Mouse (Mus musculus) adrenal gland, adult 8-10 months (tissue): ENCODE measurements around the gene Hoxa13. TPM values are rescaled to one million over a fixed set of nuclear protein-coding genes. Genes with fewer than 3 reads are reported as not detected.

ENCODE experiments used
- DNase-seq: peaks from one replicate; pipeline ENCODE4 v3.0.0; 2022
- total RNA-seq, 4 experiments: library from RNA; stranded (reverse); gene quantifications; 2 replicates each; pipeline ENCODE4 v1.2.4; 2022

Hoxa13 gene
- not detected for total RNA-seq

DNA sequence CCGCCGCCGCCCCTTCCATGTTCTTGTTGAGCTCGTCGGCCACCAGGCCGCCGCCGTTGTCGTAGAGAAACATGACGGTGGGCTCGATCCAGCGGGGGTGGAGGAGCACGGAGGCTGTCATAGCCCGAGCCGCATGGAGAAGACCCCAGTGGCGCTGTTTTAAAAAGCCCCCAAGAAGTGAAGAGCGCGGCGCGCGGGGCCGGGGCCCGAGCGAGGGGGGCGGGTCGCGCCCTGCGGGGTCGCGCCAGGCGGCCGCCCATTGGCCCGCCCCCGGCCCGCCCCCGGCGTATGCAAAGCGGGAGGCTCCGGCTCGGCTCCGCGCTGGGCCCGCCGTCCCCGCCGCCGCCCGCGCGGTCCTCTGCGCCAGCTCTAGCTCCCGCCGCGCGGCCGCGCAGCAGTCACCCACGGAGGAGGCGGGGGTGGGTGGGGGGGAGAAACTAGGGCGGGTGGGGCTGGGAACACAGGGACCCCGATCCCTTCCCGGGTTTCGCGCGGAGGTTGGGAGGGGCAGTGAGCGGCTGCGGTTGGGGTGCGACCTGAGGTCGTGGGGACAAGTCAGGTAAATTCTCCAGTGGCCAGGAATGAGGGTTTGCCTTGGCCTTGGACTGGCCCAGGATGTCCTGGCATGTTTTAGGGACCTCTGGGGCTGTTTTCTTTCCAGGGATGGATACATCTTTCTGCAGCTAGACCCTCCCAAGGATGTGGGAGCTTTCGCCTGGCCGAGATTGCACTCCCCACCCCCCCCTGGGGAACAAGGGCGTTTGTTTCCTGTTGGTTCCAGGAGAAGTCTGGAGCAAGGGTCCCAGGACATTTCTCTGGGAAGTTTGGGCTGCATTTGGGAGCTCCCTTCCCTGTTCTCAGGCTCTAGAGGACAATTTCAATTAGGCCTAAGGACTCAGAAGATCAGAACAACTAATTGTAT lies at the start of gene Hoxa13:
Gene Hoxa13 (minus strand): TSS at position 227 of the 922 bp plus-strand sequence.
- no peak for DNase-seq

DNA sequence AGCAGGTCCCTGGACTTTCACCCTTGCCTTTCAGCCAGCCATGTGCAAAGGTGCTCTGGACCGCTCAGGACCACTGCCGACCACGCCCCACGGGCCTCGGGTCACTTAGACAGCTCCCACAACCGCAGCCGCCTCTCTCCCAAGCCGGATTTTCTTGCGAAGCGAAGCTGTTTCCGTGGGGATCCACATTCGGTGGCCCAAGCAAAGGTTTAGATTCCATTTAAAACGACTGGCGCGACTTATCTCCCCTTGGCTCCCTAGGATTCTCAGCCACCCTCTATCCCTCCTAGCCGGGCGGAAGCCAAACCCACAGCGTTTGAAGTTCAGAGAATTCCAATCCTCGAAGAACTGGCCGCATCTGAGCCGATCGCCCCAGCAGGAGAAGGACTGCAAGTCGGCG lies 49.7 kb upstream of the Hoxa13 start:
- no peak for DNase-seq

DNA sequence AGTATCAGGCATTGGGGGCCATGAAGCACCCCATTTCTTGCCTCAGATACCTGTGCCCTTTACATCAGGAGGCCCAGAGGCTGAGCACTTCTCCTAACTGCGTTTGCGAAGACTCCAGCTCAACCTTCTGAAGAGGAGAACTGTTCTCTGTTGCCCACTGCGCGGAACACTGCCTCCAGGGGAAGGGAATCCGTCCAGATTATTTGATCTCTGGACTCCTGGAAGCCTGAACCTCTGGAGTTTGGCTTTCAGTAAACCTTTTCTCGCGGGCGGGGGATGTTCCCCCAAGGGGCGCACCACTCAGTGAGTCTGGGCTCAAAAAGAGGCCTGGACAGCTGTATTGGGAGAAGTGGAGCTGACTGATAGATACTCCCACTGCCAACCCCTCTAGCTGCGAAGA lies 49.1 kb upstream of the Hoxa13 start:
- no peak for DNase-seq

DNA sequence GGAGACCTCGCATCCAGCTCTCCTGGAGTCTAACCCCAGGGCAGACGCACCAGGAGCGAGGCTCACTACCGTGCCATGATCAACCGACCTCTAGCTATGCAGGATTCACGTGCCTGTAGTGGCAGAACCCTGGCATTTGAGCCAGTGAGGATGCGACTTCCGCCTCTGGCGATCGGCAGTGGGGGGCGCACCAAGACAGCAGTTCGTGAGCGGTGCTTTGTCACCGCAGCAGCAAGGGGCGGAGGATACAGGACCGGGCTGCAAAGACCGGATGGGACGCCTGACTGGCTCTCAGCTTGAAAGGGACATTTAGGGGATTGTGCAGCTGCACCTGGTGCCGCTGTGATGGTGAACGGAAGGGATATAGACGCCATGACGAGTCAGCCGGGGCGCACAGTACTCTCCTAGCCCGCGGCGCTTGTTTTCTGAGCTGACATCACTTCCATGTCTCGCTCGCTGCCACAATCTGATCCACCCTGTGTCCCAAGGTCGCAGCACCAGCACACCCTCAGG lies 45.3 kb upstream of the Hoxa13 start:
- DNase-seq: peak; percentile 55

DNA sequence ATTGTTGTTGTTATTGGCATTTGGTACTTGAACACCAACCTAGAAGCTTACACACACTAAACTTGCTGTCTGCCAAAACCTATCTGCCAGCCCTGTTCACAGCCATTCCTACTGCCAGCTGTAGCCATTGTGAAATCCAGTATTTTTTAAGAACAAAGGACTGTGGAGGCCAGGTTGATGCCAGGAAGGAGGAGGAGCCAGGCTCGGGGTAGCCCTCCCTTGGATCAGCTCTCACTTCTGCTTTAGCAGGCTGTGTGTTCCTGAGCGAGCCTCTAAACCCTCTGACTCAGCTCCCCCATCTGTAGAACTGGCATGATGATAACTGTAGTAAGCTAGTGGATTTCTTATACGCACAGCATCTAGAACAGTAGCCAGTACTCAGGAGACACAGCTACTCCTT lies 42.7 kb upstream of the Hoxa13 start:
- no peak for DNase-seq

DNA sequence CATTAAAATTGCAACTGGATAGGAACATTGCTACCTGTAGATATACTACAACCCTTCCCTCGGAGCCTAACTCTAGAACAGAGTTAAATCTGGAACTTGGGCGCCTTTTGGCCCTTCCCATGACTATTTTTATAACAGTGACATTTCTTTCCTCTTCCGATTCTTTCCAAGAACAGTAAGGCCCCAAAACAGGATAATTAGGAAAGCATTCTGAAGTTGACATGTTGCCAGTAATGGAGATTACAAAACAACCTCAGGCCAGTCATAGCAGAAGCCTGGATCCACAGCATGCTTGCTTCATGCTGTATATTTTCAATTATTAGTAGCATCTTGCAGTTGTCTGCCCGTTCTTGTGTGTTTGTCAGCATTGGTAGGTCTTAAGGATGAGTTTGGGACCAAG lies 40.1 kb upstream of the Hoxa13 start:
- DNase-seq: no peak

DNA sequence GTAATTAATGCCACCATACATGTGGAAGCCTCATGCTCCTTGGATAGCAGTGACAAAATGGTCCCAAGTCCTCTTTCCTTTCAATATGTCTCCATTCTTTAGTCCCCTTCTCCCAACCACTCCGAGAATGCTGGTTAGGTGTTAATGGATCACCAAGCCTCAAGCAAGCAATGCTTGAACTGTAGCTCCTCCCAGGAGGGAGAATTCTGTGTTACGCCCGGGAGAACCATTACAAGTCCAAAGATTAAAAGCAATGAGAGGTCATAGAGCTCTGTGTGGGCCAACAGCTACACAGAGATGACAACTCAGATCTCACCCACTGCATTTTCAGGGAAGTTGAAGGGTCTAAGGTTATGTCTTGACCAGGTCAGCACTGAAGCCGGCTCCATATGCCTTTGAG lies 37.8 kb upstream of the Hoxa13 start:
- no peak for DNase-seq

DNA sequence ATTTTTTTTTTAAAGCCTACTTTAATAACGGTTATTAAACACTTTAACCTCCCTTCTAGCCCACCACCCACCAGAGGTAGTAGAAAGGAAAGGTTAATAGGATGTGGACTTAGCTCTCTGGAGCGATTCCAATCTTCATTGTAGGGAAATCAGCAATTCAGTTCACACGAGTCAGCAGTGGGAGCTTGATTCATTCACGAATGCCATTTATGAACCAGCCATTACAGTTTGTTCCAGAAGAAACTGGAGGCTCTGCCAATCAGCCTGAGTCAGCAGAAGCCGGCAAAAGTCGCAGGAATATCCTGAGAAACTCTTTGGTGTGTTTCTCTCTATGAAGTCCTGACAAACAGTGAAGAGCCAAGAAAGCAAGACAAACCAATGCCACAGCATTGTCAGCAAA lies 33.9 kb upstream of the Hoxa13 start:
- no peak for DNase-seq

DNA sequence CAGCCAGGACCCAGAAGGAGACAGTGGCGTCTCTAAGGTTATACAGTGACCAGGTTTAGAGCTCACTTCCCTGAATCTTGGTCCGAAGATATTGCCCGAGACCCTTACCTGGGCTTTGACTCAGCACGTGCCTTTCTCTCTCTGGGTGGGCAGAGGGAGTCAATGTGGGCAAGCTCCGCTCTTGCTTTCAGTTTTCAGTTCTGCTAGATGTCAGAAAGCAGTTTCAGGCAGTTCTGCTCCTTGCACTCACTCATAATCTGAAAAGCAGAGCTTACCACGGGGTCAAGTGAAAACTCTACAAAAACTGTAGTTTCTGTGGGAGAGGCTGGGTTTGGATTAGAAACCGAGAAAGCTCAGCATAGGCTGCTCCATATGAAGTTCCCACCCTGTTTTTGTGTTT lies 31.6 kb upstream of the Hoxa13 start:
- DNase-seq: no peak

DNA sequence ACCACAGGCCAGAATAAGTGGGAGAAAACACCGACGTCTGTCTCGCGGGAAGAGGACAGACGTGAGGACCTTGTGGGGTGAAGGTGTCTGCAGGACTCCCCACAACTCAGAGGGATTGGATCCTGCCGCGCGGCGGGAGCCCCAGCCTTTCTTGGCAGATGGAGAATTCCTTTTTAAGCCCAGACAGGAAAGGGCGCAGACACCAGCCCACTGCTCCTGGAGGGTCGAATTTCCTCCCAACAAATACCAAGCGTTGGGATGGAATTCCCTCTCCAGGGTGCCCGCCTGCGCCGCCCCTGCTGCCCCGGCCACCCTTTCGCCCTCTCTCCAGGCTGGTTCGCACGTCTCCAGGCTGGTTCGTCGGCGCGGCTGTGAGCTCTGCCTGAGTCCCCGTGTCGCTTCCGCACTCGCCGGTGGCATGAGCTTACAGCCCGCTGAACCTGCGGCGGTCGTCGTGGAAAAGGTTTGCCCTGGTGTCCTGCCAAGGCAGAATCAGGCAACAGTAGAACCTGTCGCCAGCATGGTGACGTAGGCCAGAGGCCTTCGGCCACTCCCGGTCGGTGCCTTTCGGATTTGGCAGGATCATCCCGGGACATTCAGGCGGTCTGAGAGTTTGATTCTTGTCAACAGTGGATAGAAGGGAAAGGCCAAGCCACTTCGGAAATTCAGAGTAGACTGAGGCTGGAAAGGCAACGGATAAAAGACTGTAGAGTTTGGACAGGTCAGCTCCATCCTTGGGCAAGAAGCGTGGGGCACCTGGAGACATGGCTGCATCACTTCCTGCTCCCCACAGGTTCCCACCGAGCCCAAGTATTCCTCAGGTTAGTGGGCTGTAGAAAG lies 30.6 kb upstream of the Hoxa13 start:
- no peak for DNase-seq

DNA sequence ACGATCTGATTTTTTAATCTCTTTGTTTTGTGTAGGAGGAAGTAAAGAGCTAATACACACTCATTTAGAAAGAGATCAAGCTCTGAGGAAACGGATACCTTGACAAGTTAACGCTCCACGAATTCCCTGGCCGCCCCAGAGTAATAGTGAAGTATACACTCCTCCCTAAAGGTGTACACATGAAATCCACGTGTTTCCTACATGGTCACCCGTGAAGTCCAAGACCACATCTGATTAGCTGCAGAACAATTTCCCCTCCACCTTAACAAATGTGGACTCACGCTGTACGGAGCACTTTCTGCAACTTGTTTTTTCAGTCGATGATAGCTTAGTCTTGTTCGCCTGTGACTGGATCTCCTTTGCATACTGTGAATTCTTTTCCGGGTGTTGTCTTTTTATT lies 29.5 kb upstream of the Hoxa13 start:
- no peak for DNase-seq

DNA sequence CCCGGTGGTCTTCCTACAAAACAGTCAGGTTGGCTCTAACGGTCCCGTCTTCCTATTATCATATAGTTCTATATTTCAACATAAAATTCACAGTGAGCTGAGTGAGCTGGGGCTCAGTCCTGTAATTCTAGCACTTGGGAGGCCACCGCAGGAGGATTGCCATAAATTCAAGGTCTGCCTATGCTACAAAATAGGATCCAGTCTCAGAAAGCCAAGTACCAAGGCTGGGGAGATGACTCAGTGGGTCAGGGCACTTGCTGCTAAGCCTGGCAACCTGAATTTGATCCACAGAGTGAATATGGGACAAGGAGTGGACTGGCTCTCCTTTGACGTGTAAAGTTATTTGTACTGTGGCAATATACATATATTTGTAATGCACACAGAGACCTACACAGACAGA lies 23.2 kb upstream of the Hoxa13 start:
- peak; percentile 56 for DNase-seq

DNA sequence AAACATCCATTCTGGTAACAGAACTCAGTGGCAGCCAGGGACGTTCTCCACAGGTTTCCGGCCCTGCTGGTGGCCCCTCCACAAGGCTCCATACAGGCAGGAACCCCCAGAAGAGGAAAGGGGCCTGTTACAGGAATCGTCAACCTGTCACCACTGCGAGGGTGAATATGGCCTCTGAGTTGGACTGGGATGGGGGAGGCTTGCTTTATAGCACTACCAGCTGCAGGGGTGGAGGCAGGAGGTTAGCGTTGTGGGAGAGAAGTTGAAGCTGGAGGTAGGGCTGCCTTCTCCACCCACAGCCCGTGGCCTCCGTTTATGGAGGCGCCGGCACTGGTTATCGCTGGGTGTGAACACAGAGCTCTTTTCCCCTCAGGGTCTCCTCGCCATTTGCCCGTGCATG lies 20.4 kb upstream of the Hoxa13 start:
- no peak for DNase-seq

DNA sequence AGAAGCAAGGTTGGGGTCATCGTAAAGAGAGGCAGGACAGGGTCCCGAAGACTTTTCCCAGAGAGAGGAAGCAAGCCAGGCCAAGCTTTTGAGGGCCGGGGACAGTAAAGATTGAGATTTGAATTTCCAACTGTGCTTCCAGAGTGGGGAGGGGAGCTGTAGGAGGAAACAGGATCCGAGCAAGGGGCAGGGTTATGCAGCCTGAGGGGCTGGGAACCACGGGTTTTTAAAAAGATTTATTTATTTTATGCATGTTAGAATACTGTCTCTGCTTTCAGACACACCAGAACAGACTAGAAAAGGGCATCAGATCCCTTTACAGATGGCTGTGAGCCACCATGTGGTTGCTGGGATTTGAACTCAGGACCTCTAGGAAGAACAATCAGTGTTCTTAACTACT lies 16.2 kb upstream of the Hoxa13 start:
- no peak for DNase-seq

DNA sequence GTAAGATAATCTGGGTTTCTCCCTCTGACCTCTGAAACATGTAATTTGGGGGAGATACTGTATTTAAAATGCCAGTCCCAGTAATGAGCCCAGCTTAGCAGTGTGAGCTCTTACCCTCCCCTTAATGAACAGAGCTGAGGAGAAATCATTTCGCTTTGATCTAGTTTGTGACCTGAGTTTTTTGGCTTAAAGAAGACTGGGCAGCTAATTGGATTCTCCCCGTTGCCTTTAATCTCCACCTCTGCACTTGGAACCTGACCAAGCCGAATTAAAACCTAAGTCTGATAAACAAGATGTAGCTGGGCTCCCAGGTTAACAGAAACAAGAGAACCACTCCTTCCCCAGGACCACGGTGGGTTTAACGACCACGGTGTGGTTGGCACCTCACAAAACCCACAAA lies 15.7 kb upstream of the Hoxa13 start:
- DNase-seq: no peak

DNA sequence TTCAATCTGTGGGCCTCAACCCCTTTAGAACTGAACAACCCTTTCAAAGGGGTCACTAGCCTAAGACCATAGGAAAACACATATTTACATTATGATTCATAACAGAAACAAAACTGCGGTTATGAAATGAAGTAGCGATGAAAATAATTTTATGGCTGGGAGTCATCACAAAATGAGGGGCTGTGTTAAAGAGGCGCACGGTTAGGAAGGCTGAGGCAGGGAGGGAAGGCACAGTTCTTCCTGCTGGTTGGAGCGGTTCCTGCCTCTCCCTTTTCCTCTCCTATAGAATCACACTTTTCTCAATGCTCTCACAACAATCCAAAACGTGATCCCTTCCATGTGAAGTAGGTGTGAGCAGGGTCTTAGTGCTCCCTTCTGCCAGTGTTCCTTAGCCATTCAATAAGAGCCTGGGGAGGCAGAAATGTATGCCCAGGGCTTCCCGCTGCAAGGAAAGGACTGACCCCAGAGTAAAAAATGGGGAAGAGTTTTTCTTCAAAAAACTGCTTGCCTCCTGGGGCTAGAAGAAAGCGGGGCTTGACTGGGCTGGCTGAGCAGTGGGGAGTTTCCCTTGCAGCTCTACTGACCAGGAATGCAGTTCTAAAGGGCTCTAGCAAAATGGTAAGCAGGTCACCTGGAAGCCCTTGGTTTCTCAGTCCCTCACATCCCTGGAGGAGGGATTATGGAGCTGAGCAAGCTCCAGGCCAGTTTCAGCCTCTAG lies 15.0 kb upstream of the Hoxa13 start:
- DNase-seq: no peak

DNA sequence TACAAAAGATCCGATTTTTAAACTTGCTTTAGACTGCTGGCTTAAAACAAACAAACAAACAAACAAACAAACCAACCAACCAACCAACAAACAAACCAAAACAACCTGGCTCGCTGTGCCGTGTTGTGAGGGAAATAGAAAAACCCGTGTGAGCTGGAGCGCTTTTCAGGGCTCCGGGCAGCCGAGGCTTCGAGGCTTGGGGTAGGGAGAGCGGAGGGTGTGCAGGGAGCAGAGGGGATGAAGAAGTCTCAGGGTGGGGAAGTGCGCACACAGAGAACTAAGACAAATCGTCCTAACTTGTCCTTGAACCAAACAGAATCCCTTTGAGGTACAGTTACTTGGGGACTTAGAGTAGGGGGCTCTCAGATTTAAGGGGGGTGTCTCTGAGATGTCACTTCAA lies 13.9 kb upstream of the Hoxa13 start:
- no peak for DNase-seq

DNA sequence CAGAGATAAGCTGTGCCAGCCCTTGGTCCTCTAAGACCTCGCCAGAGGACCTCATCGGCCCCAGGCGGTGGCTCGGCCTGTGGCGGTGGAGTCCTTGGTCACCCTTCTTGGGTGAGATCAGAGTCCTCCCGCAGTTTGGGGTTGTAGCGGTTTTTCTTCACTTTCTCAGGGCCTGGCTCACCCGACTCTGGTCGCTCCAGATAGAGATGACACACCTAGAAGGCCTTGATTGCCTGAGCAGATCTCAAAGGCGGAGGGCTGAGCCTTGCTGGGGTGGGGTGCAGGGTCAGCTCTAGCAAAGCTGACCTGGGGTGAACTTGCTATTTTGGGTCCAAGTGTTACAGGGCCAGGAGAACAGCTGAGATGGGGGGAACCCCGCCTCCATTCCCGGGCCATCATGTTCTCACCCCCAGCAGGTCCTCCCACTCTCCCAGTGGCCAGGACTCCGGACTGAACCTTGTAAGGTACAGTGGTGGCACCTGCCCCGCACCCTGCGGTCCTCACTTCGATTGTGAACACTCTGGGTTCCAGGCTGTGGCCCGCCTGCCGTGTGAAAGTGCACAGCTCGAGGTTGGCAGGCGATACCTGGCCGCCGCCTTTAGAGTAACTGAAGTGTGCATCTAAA lies 13.1 kb upstream of the Hoxa13 start:
- no peak for DNase-seq

DNA sequence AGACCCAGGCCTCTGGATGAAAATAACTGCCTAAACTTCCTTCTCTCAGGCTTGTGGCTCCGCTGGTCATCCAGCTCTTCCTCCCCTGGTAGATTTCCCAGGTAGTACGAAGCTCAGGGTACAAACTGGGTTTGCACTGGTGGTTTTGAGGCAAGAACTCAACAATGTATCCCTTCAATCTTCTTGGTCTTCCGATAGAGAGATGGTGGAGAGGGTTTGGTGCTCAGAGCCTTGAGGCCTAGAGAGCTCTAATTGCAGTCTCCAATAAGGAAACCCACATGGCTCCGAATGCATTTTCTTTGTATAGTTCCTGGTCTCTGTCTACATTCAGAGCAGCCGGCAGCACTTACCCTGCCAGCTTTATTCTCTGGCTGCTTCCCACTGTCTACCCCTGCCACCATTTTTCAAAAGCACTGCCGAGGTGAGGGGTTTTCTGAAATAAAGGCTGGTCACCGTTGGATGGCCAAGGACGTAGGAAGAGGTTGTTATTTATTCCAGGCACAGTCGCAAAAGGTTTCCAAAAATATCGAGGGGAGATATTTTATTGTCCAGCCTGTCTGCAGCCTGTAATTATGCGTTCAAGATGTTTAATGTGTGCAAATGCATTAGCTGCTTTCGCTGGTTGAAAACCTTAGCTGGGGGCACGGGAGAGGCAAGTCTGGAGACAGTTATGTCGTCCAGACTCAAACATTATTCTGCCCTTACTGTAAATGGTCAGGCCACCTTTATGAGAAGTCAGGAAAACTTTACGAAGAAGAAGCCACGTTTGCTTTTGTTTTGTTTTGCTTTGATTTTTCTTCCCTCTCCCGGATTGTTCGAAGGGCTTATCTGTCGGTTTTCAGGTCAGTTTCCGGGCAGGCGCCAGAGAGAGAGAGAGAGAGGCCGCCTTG lies 12.3 kb upstream of the Hoxa13 start:
- no peak for DNase-seq

DNA sequence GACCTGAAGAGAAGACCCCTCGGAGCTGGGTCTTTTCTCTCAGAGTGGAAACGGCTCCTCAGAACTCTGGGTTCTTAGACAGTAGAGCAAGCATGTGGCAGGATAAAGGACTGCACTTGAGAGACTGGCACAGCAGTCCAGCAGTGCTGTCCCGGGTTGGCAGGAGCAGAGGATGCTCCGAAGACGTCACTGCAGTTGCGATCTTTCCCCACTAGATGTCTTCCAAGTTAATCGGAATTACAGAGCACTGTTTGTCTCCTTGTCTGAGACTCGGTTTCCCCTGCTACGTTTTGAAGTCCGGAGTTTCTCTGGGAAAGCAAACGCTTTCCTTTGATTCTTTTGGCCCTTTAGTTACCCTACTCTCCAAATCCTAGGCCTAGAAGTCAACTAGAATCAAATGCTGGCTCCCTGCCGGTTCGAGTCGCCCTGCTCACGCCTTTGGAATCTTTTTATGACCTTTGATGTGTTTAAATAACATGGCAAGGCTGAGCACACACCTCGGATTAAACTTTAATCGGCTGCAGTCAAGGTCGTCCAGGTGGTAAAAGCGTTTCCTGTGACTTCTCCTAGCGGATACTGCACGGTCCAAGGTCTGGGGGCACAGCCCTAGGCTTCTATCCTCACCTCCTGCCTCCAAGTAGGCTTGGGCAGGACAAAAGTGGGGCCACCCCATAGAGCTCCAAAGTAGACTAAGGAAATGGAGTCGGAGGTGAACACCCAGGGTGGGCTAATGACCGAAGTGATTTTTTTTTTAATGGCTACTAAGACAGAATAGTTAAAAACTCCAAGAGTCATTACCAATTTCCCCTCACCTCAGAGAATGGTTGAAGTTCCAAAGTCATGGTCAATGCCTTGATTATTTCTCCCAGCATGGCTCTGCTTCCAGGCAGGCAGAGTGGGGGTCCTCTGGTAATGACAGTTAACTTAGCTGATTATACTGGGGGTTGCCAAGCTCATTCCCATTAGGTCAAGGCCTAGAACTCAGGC lies 10.1 kb upstream of the Hoxa13 start:
- no peak for DNase-seq
